Mouse (Mus musculus) embryonic fibroblast, embryonic 13.5 days (primary cell): ENCODE results near the gene Vps16.

Experiments
- CTCF ChIP-seq: IDR thresholded peaks from 2 replicates; pipeline ENCODE4 v1.5.1; 2011; ENCODE audit warnings: mild to moderate bottlenecking, control low read depth, low read length, moderate library complexity, borderline replicate concordance; ENCODE audit not compliant: insufficient read depth
- POLR2A ChIP-seq: IDR thresholded peaks from 2 replicates; pipeline ENCODE4 v1.6.1; 2011; ENCODE audit warnings: low read depth, mild to moderate bottlenecking, control low read depth, low read length, moderate library complexity

DNA sequence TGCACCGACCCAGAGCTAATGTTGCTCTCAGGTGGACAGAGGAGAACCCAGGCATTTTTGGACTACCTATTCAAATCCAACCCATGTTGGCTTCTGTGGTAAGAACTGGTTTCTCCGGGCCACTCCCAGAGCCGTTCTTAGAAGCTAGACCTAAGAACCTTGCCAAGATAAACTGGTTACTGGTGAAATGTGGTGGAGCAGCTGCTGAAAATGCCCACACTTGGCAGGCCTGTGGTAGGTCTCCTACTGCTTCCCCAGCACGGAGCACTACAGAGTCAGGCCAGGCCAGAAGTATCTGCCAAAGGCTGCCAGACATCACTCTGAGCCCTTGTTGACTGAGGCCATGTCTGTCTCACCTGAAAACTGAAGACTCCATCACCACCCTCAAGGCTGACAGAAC, 49.2 kb upstream of the Vps16 start:
- TF ChIP-seq CTCF (no peak), POLR2A (no peak)
